Mouse (Mus musculus) hindbrain, embryonic 11.5 days (tissue): ENCODE measurements around the gene Arl8a. TPM values are rescaled to one million over a fixed set of nuclear protein-coding genes. Genes with fewer than 3 reads are reported as not detected.

Experiments
- ATAC-seq: fragments of 200-750 bp; cut with Nextera tagmentation; 2 replicates; pipeline ENCODE4 v1.8.0; 2017; ENCODE audit warnings: mild to moderate bottlenecking, moderate TSS enrichment, moderate library complexity; ENCODE audit not compliant: low FRiP score
- DNase-seq: peaks from one replicate; pipeline ENCODE4 v3.0.0-alpha.2; 2015; ENCODE audit warnings: low spot score
- H3K27ac ChIP-seq: fragments of 300-500 bp; sonication (generic); 2 replicates; pipeline ENCODE4 v1.5.1; 2014; ENCODE audit warnings: mild to moderate bottlenecking, low read depth, low read length
- H3K27me3 ChIP-seq: fragments of 300-500 bp; sonication (generic); 2 replicates; pipeline ENCODE4 v1.6.1; 2014; ENCODE audit warnings: mild to moderate bottlenecking, low read length, moderate library complexity, mixed read lengths; ENCODE audit not compliant: control insufficient read depth, insufficient read depth
- H3K36me3 ChIP-seq: fragments of 300-500 bp; sonication (generic); 2 replicates; pipeline ENCODE4 v1.6.1; 2014; ENCODE audit warnings: mild to moderate bottlenecking, low read length, moderate library complexity, mixed read lengths; ENCODE audit not compliant: control insufficient read depth, insufficient read depth
- H3K4me1 ChIP-seq: fragments of 300-500 bp; sonication (generic); replicated peaks from 2 replicates; pipeline ENCODE4 v1.6.1; 2014; ENCODE audit warnings: low read length, mixed read lengths; ENCODE audit not compliant: control insufficient read depth, insufficient read depth
- H3K4me2 ChIP-seq: fragments of 300-500 bp; sonication (generic); replicated peaks from 2 replicates; pipeline ENCODE4 v1.6.1; 2014; ENCODE audit warnings: mild to moderate bottlenecking, low read depth, low read length
- H3K4me3 ChIP-seq: fragments of 300-500 bp; sonication (generic); 2 replicates; pipeline ENCODE4 v1.5.1; 2014; ENCODE audit warnings: low read depth, low read length
- H3K9ac ChIP-seq: fragments of 300-500 bp; sonication (generic); 2 replicates; pipeline ENCODE4 v1.6.1; 2014; ENCODE audit warnings: low read depth, low read length
- H3K9me3 ChIP-seq: fragments of 300-500 bp; sonication (generic); 2 replicates; pipeline ENCODE4 v1.6.1; 2016; ENCODE audit warnings: low read length; ENCODE audit not compliant: control insufficient read depth
- WGBS: fragments of 180-500 bp; shearing (Covaris S2); extraction: QIAGEN DNeasy Blood & Tissue Kit; methylation state at CpG from one replicate; pipeline ENCODE4 v1.1.7; 2014; 5-methylcytosine and 5-hydroxymethylcytosine counted together
- polyA plus RNA-seq: library from polyadenylated mRNA; unstranded; fragments of >200 nt; fragmentation: Nextera tagmentation; extraction: Ambion mirVana; gene quantifications from 2 replicates; pipeline ENCODE4 v1.2.1, GENCODE M21; 2014

Arl8a gene
- polyA plus RNA-seq, 1 experiment from 2014 or later: 84.6 TPM

- 65% methylated on average over 12 of the region's 12 CpGs for WGBS
- no peak for ATAC-seq
- Histone ChIP-seq H3K4me1 (no peaks in the 10 kb centered on the region), H3K9me3 (no peaks in the 10 kb centered on the region), H3K27me3 (no peaks in the 10 kb centered on the region), H3K36me3 (no peaks in the 10 kb centered on the region), H3K4me3 (no peak overlapping the region), H3K27ac (no peak overlapping the region), H3K4me2 (no peak overlapping the region), H3K9ac (no peak overlapping the region)
- no peak for DNase-seq
Measured at GRCm38 (mm10) chr1:135169556-135170224, 23.1 kb downstream of the Arl8a start.

DNA sequence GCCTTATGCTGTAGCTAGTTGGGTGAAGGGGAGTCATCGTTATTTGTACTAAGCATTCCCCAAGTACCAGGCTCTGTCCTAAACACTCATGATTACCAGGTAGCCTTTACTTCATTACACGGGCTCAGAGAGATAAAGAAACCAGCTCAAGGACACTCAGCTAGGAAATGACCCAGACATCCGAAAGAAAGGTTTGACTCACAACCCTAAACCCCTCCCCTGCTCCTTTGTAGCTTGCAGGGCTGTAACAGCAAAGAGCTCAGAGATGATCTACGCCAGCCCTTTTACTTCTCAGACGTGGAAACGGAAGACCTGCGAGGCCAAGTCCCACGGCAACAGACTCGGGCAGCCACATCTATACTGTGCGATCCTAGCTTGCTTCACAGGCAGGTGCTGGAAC, 23.7 kb downstream of the Arl8a start:
- H3K27me3 ChIP-seq: no peaks in the 10 kb centered on the region
- ATAC-seq: no peak
- no peak for DNase-seq
- no peak overlapping the region for H3K4me3 ChIP-seq
- H3K36me3 ChIP-seq: no peaks in the 10 kb centered on the region
- no peaks in the 10 kb centered on the region for H3K4me1 ChIP-seq
- no peaks in the 10 kb centered on the region for H3K9me3 ChIP-seq
- H3K9ac ChIP-seq: no peak overlapping the region
- 79% methylated on average over 10 of the region's 10 CpGs for WGBS
- no peak overlapping the region for H3K4me2 ChIP-seq
- no peak overlapping the region for H3K27ac ChIP-seq

- Histone ChIP-seq H3K9ac (no peak overlapping the region), H3K27ac (no peak overlapping the region), H3K4me2 (no peak overlapping the region), H3K36me3 (no peaks in the 10 kb centered on the region), H3K27me3 (no peaks in the 10 kb centered on the region), H3K9me3 (no peaks in the 10 kb centered on the region), H3K4me1 (no peaks in the 10 kb centered on the region), H3K4me3 (no peak overlapping the region)
- WGBS: 86% methylated on average over 7 of the region's 7 CpGs
- DNase-seq (no peak), ATAC-seq (no peak)
Measured at GRCm38 (mm10) chr1:135171202-135171601, 24.6 kb downstream of the Arl8a start.

DNA sequence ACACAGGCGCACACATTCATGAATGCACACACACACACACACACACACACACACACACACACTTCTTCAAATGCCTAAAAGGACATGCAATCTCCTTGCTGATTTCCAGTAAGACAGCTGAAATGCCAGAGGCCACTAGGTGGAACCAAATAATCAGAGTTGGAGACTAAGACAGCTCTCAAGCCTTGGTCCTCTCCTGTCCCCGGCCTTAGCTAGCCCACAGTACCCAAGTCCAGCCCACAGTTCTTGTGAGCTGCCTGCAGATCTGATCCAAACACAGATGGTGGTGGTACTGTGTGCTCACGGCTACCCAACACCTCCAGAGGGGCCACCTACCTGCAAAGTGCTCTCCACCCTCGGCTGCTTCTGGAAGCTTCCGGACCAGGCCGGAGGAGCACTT, 25.4 kb downstream of the Arl8a start:
- peak; percentile 40; the same call in 1 of the 2 replicates for ATAC-seq
- H3K9me3 ChIP-seq: no peaks in the 10 kb centered on the region
- no peak overlapping the region for H3K4me3 ChIP-seq
- no peak overlapping the region for H3K27ac ChIP-seq
- peak; percentile 73 for DNase-seq
- no peak overlapping the region for H3K9ac ChIP-seq
- H3K4me2 ChIP-seq: no peak overlapping the region
- 60% methylated on average over 6 of the region's 6 CpGs for WGBS
- H3K27me3 ChIP-seq: no peaks in the 10 kb centered on the region
- H3K36me3 ChIP-seq: no peaks in the 10 kb centered on the region
- H3K4me1 ChIP-seq: no peaks in the 10 kb centered on the region

DNA sequence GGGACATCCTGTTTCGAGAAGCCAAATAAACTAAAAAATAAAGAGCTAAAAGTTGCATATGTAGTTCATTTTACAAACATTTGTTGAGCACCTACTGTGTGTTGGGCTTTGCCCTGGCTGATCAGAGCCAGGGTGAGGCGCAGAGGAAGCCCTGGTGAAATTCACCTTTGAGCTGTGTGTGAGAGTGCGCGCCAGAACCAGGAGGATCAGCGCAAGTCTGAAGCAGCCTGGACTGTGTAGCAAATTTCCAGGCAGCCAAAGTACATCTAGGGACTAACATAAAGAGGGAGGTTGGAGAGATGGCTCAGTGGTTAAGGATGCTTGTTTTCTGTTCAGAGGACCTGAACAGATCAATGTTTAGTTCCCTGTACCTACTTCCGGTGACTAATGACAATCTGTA, 26.7 kb downstream of the Arl8a start:
- WGBS: 95% methylated on average over 6 of the region's 6 CpGs
- no peaks in the 10 kb centered on the region for H3K27me3 ChIP-seq
- no peak overlapping the region for H3K4me2 ChIP-seq
- no peaks in the 10 kb centered on the region for H3K36me3 ChIP-seq
- H3K9ac ChIP-seq: no peak overlapping the region
- no peak overlapping the region for H3K4me3 ChIP-seq
- no peak overlapping the region for H3K27ac ChIP-seq
- DNase-seq (no peak), ATAC-seq (no peak)
- H3K9me3 ChIP-seq: no peaks in the 10 kb centered on the region
- H3K4me1 ChIP-seq: no peaks in the 10 kb centered on the region

DNA sequence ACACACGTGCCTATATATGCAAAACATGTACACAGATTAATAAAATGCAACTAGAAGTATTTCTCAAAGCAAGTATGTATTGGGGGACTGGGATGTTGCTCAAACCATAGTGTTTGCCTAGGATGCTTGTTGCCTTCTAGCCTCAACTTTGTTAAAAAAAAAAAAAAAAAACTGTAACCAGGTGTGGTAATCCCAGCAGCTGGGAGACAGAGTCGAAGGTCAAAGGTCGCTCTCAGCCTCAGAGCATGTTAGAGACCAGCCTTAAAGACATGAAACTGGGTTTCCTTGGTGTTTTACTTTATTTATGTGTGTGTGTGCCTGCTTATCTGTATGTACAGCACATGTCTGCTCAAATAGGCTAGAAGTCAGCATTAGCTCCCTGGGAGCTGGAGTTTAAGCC, 28.6 kb downstream of the Arl8a start:
- Histone ChIP-seq H3K9ac (no peak overlapping the region), H3K27me3 (no peaks in the 10 kb centered on the region), H3K4me3 (no peak overlapping the region), H3K9me3 (no peaks in the 10 kb centered on the region), H3K27ac (no peak overlapping the region), H3K4me1 (no peaks in the 10 kb centered on the region), H3K4me2 (no peak overlapping the region), H3K36me3 (no peaks in the 10 kb centered on the region)
- 84% methylated on average over 3 of the region's 3 CpGs for WGBS
- no peak for ATAC-seq
- no peak for DNase-seq

DNA sequence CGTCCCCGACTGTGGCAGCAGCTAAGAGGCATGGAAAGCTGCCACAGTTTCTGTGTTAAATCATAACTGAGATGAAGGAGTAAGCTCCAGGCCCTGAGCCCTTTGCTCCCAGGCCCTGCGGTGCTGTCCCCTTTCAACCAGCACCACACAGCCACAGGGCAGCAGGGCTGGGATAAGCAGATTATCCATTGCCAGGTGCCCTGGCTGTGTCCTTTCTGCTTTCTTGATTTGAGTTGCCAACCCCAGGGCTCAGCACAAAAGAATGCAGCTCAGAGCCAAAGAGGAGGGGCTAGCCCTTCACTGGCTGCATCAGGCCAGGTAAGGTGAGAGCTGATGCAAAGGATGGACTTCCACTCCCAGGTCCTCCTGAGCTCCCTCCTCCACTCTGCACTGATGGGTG, 31.1 kb downstream of the Arl8a start:
- Histone ChIP-seq H3K4me2 (no peak overlapping the region), H3K27ac (no peak overlapping the region), H3K27me3 (no peaks in the 10 kb centered on the region), H3K36me3 (no peaks in the 10 kb centered on the region), H3K4me1 (no peaks in the 10 kb centered on the region), H3K4me3 (no peak overlapping the region), H3K9me3 (no peaks in the 10 kb centered on the region), H3K9ac (no peak overlapping the region)
- 88% methylated on average over 3 of the region's 3 CpGs for WGBS
- no peak for DNase-seq
- no peak for ATAC-seq

DNA sequence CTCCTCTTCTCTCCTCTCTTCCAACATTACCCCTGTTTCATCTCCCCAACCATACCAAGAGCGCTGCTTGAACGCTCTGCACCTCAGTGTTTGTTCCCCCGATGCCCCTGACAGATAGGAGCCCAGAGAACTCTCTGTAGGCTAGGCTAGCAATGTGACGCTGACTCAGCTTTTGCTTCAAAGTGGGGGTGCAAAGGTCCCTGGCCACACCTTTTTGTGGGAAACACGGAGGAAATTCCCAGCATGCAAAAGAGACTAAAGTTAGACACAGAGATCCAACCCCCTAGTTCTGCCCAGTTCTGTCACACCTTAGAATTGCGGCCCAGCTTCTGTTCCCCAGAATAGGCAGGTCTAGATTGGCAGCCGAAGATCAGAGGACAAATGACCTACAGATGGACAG, 32.2 kb downstream of the Arl8a start:
- no peaks in the 10 kb centered on the region for H3K36me3 ChIP-seq
- H3K4me1 ChIP-seq: no peaks in the 10 kb centered on the region
- H3K4me2 ChIP-seq: no peak overlapping the region
- no peak overlapping the region for H3K4me3 ChIP-seq
- DNase-seq: no peak
- WGBS: 89% methylated on average over 7 of the region's 7 CpGs
- no peak for ATAC-seq
- no peak overlapping the region for H3K27ac ChIP-seq
- no peaks in the 10 kb centered on the region for H3K27me3 ChIP-seq
- no peak overlapping the region for H3K9ac ChIP-seq
- H3K9me3 ChIP-seq: no peaks in the 10 kb centered on the region

DNA sequence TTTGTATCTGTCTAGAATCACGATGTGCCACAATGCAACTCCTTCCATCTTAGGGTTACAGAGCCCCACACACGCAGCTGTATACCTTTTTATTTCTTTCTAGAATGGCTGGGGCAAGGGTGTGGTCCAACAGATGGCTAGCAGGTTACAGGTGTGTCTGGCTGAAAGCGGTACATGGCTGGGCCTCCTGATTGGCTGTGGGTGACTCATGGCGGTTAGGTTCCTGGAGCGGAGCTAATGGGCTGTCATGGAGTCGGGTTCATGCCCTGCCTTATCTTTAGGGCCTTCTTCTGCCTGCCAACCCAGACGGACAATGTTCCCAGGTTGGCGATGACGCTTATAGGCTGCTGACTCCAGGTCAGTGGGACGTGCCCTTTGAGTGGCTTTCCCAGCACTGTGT, 34.2 kb downstream of the Arl8a start:
- no peaks in the 10 kb centered on the region for H3K4me1 ChIP-seq
- no peak overlapping the region for H3K4me2 ChIP-seq
- H3K9me3 ChIP-seq: no peaks in the 10 kb centered on the region
- no peaks in the 10 kb centered on the region for H3K27me3 ChIP-seq
- DNase-seq (no peak), ATAC-seq (no peak)
- 86% methylated on average over 10 of the region's 10 CpGs for WGBS
- H3K9ac ChIP-seq: no peak overlapping the region
- H3K4me3 ChIP-seq: no peak overlapping the region
- no peak overlapping the region for H3K27ac ChIP-seq
- no peaks in the 10 kb centered on the region for H3K36me3 ChIP-seq
